Mouse (Mus musculus): ENCODE results near the gene Rp2. TPM values are rescaled to one million over a fixed set of nuclear protein-coding genes. Genes with fewer than 3 reads are reported as not detected.
A peak's percentile ranks its signal among the peaks of the same experiment; 100 is the strongest.
"Not testable (repeated sequence)": the region's sequence is repeated elsewhere in the genome, so short reads cannot be mapped to it uniquely, and the experiment has no call there.

The Rp2 gene
- polyA plus RNA-seq, 1 experiment from 2014 or later = 17.5 TPM

DNA sequence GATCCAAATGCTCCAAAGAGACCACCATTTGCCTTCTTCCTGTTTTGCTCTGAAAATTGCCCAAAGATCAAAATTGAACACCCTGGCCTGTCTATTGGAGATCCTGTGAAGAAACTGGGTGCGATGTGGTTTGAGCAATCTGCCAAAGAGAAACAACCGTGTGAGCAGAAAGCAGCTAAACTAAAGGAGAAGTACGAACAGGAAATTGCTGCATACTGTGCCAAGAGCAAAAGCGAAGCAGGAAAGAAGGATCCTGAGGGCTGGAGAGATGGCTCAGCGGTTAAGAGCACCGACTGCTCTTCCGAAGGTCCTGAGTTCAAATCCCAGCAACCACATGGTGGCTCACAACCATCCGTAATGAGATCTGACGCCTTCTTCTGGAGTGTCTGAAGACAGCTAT is 27.7 kb downstream of the Rp2 start:
- H3K36me3 ChIP-seq; H3K9ac ChIP-seq; H3K4me1 ChIP-seq; H3K27ac ChIP-seq; H3K4me2 ChIP-seq; H3K9me3 ChIP-seq; H3K4me3 ChIP-seq; ATAC-seq (ENCODE audit: insufficient number of reproducible peaks, low FRiP score, low TSS enrichment, low read depth); H3K27me3 ChIP-seq: not testable (repeated sequence)
- WGBS = 88% methylated on average over 9 of the region's 9 CpGs

DNA sequence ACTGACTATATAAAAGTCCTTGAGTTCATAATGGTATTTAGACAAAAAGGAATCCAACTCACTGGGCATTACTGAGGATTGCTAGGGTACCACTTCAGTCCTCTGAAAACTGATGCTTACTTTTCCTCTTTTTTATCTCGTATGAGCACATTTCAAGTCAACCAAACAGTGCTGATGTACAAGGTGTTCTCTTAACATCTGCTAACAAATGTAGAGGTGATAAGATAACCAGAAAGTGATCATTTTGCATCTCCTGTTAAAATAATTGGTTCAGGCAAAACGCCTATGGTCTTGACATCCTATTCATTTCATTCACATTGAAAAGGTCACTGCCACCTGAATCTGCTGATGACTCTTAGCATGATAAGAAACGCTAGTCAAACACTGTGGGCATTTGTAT is 28.7 kb downstream of the Rp2 start:
- H3K4me3 ChIP-seq = no peak overlapping the region
- H3K27me3 ChIP-seq = no peaks in the 10 kb centered on the region
- no peaks in the 10 kb centered on the region for H3K9me3 ChIP-seq
- ATAC-seq (ENCODE audit: insufficient number of reproducible peaks, low FRiP score, low TSS enrichment, low read depth) = no peak
- H3K4me1 ChIP-seq = no peaks in the 10 kb centered on the region
- H3K27ac ChIP-seq = no peak overlapping the region
- no peak overlapping the region for H3K9ac ChIP-seq
- H3K4me2 ChIP-seq = no peak overlapping the region
- no peaks in the 10 kb centered on the region for H3K36me3 ChIP-seq
- WGBS = 77% methylated on average over 3 of the region's 3 CpGs

- WGBS = 74% methylated on average over 4 of the region's 4 CpGs
- no peak overlapping the region for H3K27ac ChIP-seq
- H3K4me2 ChIP-seq = no peak overlapping the region
- no peak for ATAC-seq (ENCODE audit: insufficient number of reproducible peaks, low FRiP score, low TSS enrichment, low read depth)
- no peak overlapping the region for H3K9ac ChIP-seq
- no peaks in the 10 kb centered on the region for H3K27me3 ChIP-seq
- H3K36me3 ChIP-seq = no peaks in the 10 kb centered on the region
- H3K9me3 ChIP-seq = no peaks in the 10 kb centered on the region
- H3K4me3 ChIP-seq = no peak overlapping the region
- H3K4me1 ChIP-seq = no peaks in the 10 kb centered on the region
These were observed 39.8 kb downstream of the Rp2 start for GRCm38 (mm10) chrX:20404068-20404467.

GRCm38 (mm10) chrX:20406909-20407308 is 42.6 kb downstream of the Rp2 start:
- Histone ChIP-seq H3K27me3 (no peaks in the 10 kb centered on the region), H3K4me3 (no peak overlapping the region), H3K9ac (no peak overlapping the region), H3K9me3 (no peaks in the 10 kb centered on the region), H3K4me2 (no peak overlapping the region), H3K36me3 (no peaks in the 10 kb centered on the region), H3K4me1 (no peaks in the 10 kb centered on the region), H3K27ac (no peak overlapping the region)
- WGBS = 87% methylated on average over 2 of the region's 2 CpGs
- ATAC-seq (ENCODE audit: insufficient number of reproducible peaks, low FRiP score, low TSS enrichment, low read depth) = no peak

DNA sequence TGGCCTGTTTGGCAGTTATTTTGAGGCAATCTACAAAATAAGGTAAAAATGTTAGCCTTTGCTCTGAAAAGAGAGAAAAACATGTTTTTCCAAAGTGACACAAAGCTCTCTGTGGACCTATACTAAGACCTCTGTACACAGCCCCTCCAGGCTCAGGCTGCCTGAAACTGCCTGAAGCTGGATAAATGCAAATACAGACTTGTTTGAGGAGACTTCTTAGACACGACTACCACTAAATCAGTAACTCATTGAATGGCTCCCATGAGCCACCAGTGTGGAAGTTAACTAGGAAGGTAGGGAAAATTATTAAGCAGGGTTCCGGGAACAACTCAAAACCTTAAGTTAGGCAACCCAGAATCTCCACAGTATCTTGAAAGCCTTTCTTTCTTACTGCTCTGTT is 43.4 kb downstream of the Rp2 start:
- Histone ChIP-seq H3K27ac (no peak overlapping the region), H3K4me1 (no peaks in the 10 kb centered on the region), H3K9ac (no peak overlapping the region), H3K4me3 (no peak overlapping the region), H3K9me3 (no peaks in the 10 kb centered on the region), H3K27me3 (no peaks in the 10 kb centered on the region), H3K4me2 (no peak overlapping the region), H3K36me3 (no peaks in the 10 kb centered on the region)
- no peak for ATAC-seq (ENCODE audit: insufficient number of reproducible peaks, low FRiP score, low TSS enrichment, low read depth)
- WGBS = 70% methylated on average over 2 of the region's 2 CpGs

DNA sequence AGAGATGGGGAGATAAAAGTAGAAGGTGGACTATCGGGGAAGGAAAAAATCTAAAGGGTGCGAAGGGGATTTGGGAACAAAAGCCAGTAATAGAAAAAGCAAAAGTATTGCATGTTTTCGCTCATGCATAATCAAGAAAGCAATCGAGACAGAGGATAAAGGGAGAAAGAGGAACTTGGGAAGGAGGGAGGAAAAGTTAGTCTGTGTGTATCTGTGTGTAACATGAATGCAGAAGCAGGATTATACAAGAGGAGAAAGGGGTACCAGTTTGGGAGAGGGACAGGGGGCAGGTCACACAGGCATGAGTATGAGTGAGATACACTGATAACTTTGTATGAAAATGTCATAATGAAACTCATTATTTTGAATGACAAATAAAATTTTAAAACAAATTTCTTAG is 47.1 kb downstream of the Rp2 start:
- Histone ChIP-seq H3K9ac (no peak overlapping the region), H3K4me1 (no peaks in the 10 kb centered on the region)
- WGBS = 91% methylated on average over 4 of the region's 4 CpGs

DNA sequence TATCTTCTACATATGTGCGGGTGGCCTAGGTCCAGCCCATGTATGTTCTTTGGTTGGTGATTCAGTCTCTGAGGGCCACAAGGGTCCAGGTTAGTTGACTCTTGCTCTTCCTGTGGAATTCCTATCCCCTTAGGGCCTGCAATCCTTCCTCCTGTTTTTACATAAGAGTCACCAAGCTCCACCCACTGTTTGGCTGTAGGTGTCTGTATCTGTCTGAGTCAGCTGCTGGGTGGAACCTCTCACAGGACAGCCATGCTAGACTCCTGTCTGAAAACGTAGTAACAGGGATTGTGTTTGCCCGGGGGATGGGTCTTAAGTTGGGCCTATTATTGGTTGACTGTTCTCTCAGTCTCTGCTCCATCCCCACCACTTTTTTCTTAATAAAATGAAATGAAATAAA is 47.9 kb downstream of the Rp2 start:
- ATAC-seq (ENCODE audit: insufficient number of reproducible peaks, low FRiP score, low TSS enrichment, low read depth) = no peak
- Histone ChIP-seq H3K4me3 (no peak overlapping the region), H3K27me3 (no peaks in the 10 kb centered on the region), H3K9ac (no peak overlapping the region), H3K9me3 (no peaks in the 10 kb centered on the region), H3K4me2 (no peak overlapping the region), H3K4me1 (no peaks in the 10 kb centered on the region), H3K36me3 (no peaks in the 10 kb centered on the region), H3K27ac (no peak overlapping the region)
- WGBS = 76% methylated on average over 3 of the region's 3 CpGs

More for the DNA sequence above, 47.1 kb downstream of the Rp2 start:
- Histone ChIP-seq H3K27ac (no peak overlapping the region), H3K4me3 (no peak overlapping the region), H3K9me3 (no peaks in the 10 kb centered on the region), H3K4me2 (no peak overlapping the region), H3K27me3 (no peaks in the 10 kb centered on the region), H3K36me3 (no peaks in the 10 kb centered on the region)
- no peak for ATAC-seq (ENCODE audit: insufficient number of reproducible peaks, low FRiP score, low TSS enrichment, low read depth)

DNA sequence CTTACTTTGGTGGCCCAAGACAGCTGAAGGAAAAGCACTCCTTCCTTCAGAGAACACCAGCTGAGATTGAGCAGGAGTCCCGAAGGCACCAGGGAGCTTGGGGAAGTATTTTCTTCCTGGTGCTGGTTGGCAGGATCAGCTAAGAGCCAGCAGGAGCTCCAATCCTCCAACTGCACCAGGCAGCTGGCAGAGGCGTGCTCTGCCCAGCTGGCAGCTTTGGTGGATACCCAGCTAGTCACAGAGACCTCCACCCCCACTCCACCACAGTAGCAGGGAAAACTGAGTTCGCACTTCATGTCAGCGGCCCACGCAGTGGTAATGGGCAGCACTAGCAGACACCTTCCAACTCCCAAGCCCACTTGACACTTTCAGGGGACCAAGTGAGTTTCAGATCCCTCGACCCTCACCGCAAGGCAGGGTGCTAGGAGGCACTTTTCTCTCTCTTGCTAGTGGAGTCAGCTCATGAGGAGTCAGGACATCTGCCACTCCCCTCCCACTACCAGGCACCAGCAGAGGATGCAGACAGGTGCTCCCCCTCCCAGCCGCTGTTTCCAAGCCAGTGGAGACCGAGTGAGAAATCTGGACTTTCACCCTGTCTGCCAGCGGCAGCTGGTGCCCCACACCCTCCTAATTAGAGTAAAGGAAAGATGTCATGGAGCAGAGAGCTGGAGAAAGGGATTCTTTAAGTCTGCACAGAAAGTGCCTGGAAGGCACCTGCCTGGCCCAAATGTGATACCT is 50.8 kb downstream of the Rp2 start:
- ATAC-seq (ENCODE audit: insufficient number of reproducible peaks, low FRiP score, low TSS enrichment, low read depth) = no peak
- Histone ChIP-seq H3K9ac (no peak overlapping the region), H3K36me3 (no peaks in the 10 kb centered on the region), H3K4me1 (no peaks in the 10 kb centered on the region), H3K4me2 (no peak overlapping the region), H3K9me3 (no peaks in the 10 kb centered on the region), H3K27ac (no peak overlapping the region), H3K4me3 (no peak overlapping the region), H3K27me3 (no peaks in the 10 kb centered on the region)
- 53% methylated on average over 10 of the region's 10 CpGs for WGBS

DNA sequence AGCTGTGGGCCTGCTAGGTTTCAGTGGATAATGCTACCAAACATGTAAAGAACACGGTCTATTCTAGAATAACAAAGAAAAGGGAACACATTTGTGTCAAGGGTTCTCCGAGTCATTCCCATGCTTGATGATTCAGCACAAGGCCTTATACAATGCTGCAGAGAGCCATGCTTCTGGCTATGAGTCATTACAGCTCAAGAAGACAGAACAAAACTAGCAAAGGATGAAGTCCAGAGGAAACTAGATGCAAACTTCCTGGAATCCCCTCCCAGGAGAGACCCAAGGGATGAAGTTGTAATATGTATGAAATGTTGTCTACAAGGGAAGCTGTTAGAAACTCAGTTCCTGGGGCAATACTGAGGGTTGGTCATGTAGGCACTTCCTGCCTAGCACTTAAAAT is 54.2 kb downstream of the Rp2 start:
- Histone ChIP-seq H3K4me1 (no peaks in the 10 kb centered on the region), H3K27me3 (no peaks in the 10 kb centered on the region), H3K4me2 (no peak overlapping the region), H3K36me3 (no peaks in the 10 kb centered on the region), H3K4me3 (no peak overlapping the region), H3K9me3 (no peaks in the 10 kb centered on the region), H3K27ac (no peak overlapping the region), H3K9ac (no peak overlapping the region)
- ATAC-seq (ENCODE audit: insufficient number of reproducible peaks, low FRiP score, low TSS enrichment, low read depth) = no peak
- WGBS = 91% methylated on average over 2 of the region's 2 CpGs

DNA sequence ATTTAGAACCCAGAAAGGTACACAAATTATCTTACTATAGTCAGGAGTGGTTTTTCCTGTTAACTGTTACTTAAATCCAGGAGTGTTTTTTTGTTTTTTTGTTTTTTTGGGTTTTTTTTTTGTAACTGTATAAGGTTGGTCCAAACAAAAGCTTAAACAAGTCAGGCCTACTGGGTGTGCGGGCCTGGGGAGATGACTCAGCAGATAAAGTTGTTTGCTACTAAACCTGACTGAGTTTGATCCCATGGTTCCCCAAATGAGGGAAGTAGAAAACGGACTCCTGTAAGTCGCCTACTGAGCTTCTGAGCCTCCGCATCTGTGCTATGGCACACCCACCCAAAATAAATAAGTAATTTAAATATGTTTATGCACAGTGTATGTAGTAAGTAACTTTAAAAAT is 55.3 kb downstream of the Rp2 start:
- no peaks in the 10 kb centered on the region for H3K9me3 ChIP-seq
- WGBS = 87% methylated on average over 4 of the region's 4 CpGs
- ATAC-seq (ENCODE audit: insufficient number of reproducible peaks, low FRiP score, low TSS enrichment, low read depth) = no peak
- no peaks in the 10 kb centered on the region for H3K27me3 ChIP-seq
- no peak overlapping the region for H3K27ac ChIP-seq
- H3K4me2 ChIP-seq = no peak overlapping the region
- H3K4me3 ChIP-seq = no peak overlapping the region
- H3K4me1 ChIP-seq = no peaks in the 10 kb centered on the region
- H3K9ac ChIP-seq = no peak overlapping the region
- no peaks in the 10 kb centered on the region for H3K36me3 ChIP-seq

DNA sequence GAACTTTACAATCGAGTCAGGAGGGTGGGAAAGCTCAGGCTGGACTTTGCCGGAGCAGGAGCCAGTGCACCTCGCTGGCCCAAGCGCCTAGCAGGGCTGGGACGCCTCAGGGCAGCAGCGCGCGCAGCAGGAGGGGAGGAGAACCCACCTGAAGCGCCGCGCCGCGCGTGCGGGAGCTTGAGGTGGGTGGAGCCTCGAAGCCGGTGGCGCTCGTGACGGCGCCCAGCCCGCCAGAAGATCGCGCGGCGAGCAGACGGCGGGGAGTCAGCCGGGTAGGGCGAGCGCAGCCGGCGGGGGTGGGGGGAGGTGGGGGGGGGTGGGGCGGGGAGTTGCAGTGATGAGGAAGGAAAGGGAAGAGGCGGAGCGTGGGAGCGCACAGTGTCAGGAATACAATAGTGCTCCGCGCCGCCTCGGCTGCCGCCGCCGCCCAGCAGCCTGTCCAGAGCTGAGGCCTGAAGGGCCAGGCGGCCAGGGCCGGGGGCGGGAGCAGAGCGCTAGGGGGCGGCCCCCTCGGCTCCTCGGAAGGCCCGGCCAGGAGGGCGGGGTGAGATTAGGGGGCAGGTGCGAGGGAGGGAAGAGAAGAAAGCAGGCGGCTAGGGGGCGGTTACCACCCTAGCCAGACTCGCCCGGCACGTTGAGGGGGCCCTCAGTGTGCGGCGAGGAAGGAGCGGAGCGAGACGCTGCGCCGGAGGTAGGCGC is 61.0 kb downstream of the Rp2 start, which contains the start of gene Jade3:
Gene Jade3, plus strand, starts transcription at position 549 of the 699 bp plus-strand sequence.
- Histone ChIP-seq H3K9ac (peak within 1 kb of the TSS; percentile 39), H3K27me3 (no peaks in the 10 kb centered on the region), H3K4me2 (peak within 1 kb of the TSS; percentile 51), H3K27ac (peak within 1 kb of the TSS; percentile 74), H3K36me3 (no peaks in the 10 kb centered on the region), H3K4me3 (peak within 1 kb of the TSS; percentile 60), H3K4me1 (no peaks in the 10 kb centered on the region), H3K9me3 (no peaks in the 10 kb centered on the region)
- ATAC-seq (ENCODE audit: insufficient number of reproducible peaks, low FRiP score, low TSS enrichment, low read depth) = peak; percentile 93
- 16% methylated on average over 49 of the region's 67 CpGs for WGBS

GRCm38 (mm10) chrX:20425839-20426449 is 61.7 kb downstream of the Rp2 start:
- H3K27me3 ChIP-seq = no peaks in the 10 kb centered on the region
- peak overlapping the region; percentile 73 for H3K27ac ChIP-seq
- no peaks in the 10 kb centered on the region for H3K4me1 ChIP-seq
- H3K4me3 ChIP-seq = peak overlapping the region; percentile 60
- peak overlapping the region; percentile 39 for H3K9ac ChIP-seq
- no peak; the same call in none of the 2 replicates for ATAC-seq (ENCODE audit: insufficient number of reproducible peaks, low FRiP score, low TSS enrichment, low read depth)
- H3K36me3 ChIP-seq = no peaks in the 10 kb centered on the region
- H3K4me2 ChIP-seq = peak overlapping the region; percentile 51
- WGBS = 21% methylated on average over 37 of the region's 51 CpGs
- no peaks in the 10 kb centered on the region for H3K9me3 ChIP-seq
